Mouse (Mus musculus) liver, embryonic 14.5 days (tissue): ENCODE data around the gene C030005K15Rik.

Source experiments
- CTCF ChIP-seq: IDR thresholded peaks from 2 replicates; pipeline ENCODE4 v1.5.1; 2016; ENCODE audit warnings: antibody characterized with exemption, low read depth, control low read depth
- EP300 ChIP-seq: IDR thresholded peaks from 2 replicates; pipeline ENCODE4 v1.6.1; 2016; ENCODE audit warnings: antibody characterized with exemption, low read depth

- no peak for TF ChIP-seq CTCF
- no peak for TF ChIP-seq EP300
Measured at GRCm38 (mm10) chr10:97693398-97694135, 33.0 kb downstream of the C030005K15Rik start.
